In the genomic region with DNA sequence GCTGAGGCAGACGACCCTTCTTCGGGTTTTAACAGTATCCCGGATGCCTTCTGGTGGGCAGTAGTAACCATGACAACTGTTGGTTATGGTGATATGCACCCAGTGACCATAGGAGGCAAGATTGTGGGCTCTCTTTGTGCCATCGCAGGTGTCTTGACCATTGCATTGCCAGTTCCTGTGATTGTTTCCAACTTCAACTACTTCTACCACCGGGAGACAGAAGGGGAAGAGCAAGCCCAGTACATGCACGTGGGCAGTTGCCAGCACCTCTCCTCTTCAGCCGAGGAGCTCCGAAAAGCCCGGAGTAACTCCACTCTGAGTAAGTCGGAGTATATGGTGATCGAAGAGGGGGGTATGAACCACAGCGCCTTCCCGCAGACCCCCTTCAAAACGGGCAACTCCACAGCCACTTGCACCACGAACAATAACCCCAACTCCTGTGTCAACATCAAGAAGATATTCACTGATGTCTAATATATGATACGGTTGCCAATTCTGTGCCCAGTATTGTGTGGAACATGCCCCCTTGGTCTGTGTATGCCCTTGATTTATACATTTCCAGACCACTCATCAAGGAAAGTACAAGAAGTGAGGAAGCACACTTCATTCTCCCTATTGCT, we compare ENCODE assay signal across 8 mouse cellular contexts. TPM values are rescaled to one million over a fixed set of nuclear protein-coding genes. Genes with fewer than 3 reads are reported as not detected.
DNase-seq lines count a peak whose midpoint lies in the region; ATAC-seq lines count a peak whose summit lies in the region.

No protein-coding gene starts in this region.

- no peaks in the 10 kb centered on the region for H3K36me3 ChIP-seq in embryonic facial prominence, embryonic 15.5 days

- H3K27ac ChIP-seq in embryonic facial prominence, embryonic 15.5 days (replicated peaks) = no peak overlapping the region

- no peak overlapping the region for H3K9ac ChIP-seq in embryonic facial prominence, embryonic 15.5 days

- no peak for ATAC-seq in embryonic facial prominence, embryonic 15.5 days (ENCODE audit: insufficient number of reproducible peaks, low FRiP score, low TSS enrichment, low read depth)

- peak; percentile 13 to 37 for DNase-seq in frontal cortex, adult 2 months (ENCODE audit: extremely low spot score in 1 of 2, low spot score in 1 of 2)
- DNase-seq in frontal cortex, postnatal 25 days (ENCODE audit: low spot score in 2 of 2) = no peak
- DNase-seq in 416B (ENCODE audit: low read depth) = peak; percentile 60
- DNase-seq in left cerebral cortex, postnatal 4 days = peak; percentile 8
- DNase-seq in neural tube, embryonic 10.5 days (ENCODE audit: extremely low spot score, low spot score) = peak; percentile 17
- DNase-seq in kidney, adult 11 months = no peak
- no peak for DNase-seq in testis, postnatal 14 days (ENCODE audit: low spot score)

- H3K4me3 ChIP-seq in embryonic facial prominence, embryonic 15.5 days (replicated peaks) = peak overlapping the region; percentile 63; the same call in 1 of the 2 replicates

- H3K4me2 ChIP-seq in embryonic facial prominence, embryonic 15.5 days (replicated peaks) = no peak overlapping the region

- WGBS in embryonic facial prominence, embryonic 15.5 days = 77% methylated on average over 16 of the region's 16 CpGs

- intact Hi-C loops in left cerebral cortex, postnatal 4 days (cut with DNase I) = loop anchor here (10.0 kb wide), 1 partner anchor 83 kb away; no protein-coding TSS in a partner anchor

- H3K9me3 ChIP-seq in embryonic facial prominence, embryonic 15.5 days (replicated peaks) = no peaks in the 10 kb centered on the region

- H3K4me1 ChIP-seq in embryonic facial prominence, embryonic 15.5 days = peaks cover 15% of the 10 kb centered on the region; the same call in 1 of the 2 replicates

- H3K27me3 ChIP-seq in embryonic facial prominence, embryonic 15.5 days = peaks cover 9% of the 10 kb centered on the region; the same call in 1 of the 2 replicates

RNA-seq across cellular contexts. Expression of a gene that starts 1.7 kb away (rescaled TPM):
- 6.3 and 7.3 TPM in 2 replicates for polyA plus RNA-seq in frontal cortex, adult 2 months (2012; rRNA removed)
- 1.0 and 1.7 TPM in 2 replicates for polyA plus RNA-seq in embryonic facial prominence, embryonic 15.5 days (2015; fragmentation: Nextera tagmentation; extraction: Ambion mirVana)
- 10 to 100 TPM; 32.9 to 36.6 TPM for total RNA-seq in left cerebral cortex, postnatal 4 days (2021)

Comparison
In these comparisons a context has a peak if more than half of its experiments do, and no peak if none do; other contexts are left out.
1. DNase-seq: peak in frontal cortex, adult 2 months (2 of 2), 416B (single experiment), left cerebral cortex, postnatal 4 days (single experiment) and neural tube, embryonic 10.5 days (single experiment); none in frontal cortex, postnatal 25 days (0 of 2), kidney, adult 11 months (single experiment) and testis, postnatal 14 days (single experiment).